ENCODE assay signal across 38 mouse cellular contexts in genomic region chr16:32526906-32527305, GRCm38 (mm10). TPM values are rescaled to one million over a fixed set of nuclear protein-coding genes. Genes with fewer than 3 reads are reported as not detected.
A peak's percentile ranks its signal among the peaks of the same experiment; 100 is the strongest.
DNase-seq lines count a peak whose midpoint lies in the region; ATAC-seq and TF ChIP-seq lines count a peak whose summit lies in the region.
"Had no signal": no experiment of that assay in that cellular context is flagged by ENCODE, and none has a peak within 500 bp of the region (broad histone marks: within the 10 kb centered on the region; RNA-seq: fewer than 3 reads in every experiment).

No protein-coding gene starts in this region.

- peak overlapping the region; percentile 38 for H3K27ac ChIP-seq in heart, adult 2 months
- peak overlapping the region; percentile 12; the same call in 1 of the 2 replicates for H3K27ac ChIP-seq in liver, embryonic 13.5 days
- H3K27ac ChIP-seq: hindbrain, embryonic 12.5 days; hindbrain, postnatal 0 days; intestine, embryonic 15.5 days; layer of hippocampus, adult 2 months; left cerebral cortex, adult 2 months; limb, embryonic 13.5 days; midbrain, embryonic 15.5 days; neural tube, embryonic 15.5 days; stomach, embryonic 15.5 days had no signal

- no peak for TF ChIP-seq POLR2A in heart, adult 2 months (IDR thresholded peaks at IDR 0.05; ENCODE audit: insufficient read depth, low read depth, low read length)

- peaks cover 6% of the 10 kb centered on the region; the same call in 1 of the 2 replicates for H3K4me1 ChIP-seq in heart, adult 2 months (ENCODE audit: control insufficient read depth, insufficient read depth, low read length)
- H3K4me1 ChIP-seq in liver, embryonic 13.5 days (replicated peaks), result peaks cover 57% of the 10 kb centered on the region
- H3K4me1 ChIP-seq: stomach, embryonic 15.5 days had no signal

- no peak overlapping the region for H3K4me2 ChIP-seq in liver, embryonic 13.5 days
- H3K4me2 ChIP-seq: hindbrain, embryonic 12.5 days; intestine, embryonic 15.5 days; limb, embryonic 13.5 days; liver, embryonic 15.5 days; lung, embryonic 14.5 days; midbrain, embryonic 15.5 days; neural tube, embryonic 15.5 days; stomach, embryonic 15.5 days had no signal

- no peak overlapping the region for H3K9ac ChIP-seq in heart, adult 2 months (ENCODE audit: low read depth, low read length)
- H3K9ac ChIP-seq in liver, embryonic 13.5 days, result no peak overlapping the region
- H3K9ac ChIP-seq: hindbrain, embryonic 12.5 days; intestine, embryonic 15.5 days; limb, embryonic 13.5 days; liver, embryonic 15.5 days; lung, embryonic 14.5 days; midbrain, embryonic 15.5 days; neural tube, embryonic 15.5 days; stomach, embryonic 15.5 days had no signal

- DNase-seq in adrenal gland, postnatal 14 days, result peak; percentile 45
- no peak for DNase-seq in adrenal gland, adult 2 months
- peak; percentile 33 to 66 for DNase-seq in heart, adult 2 months
- DNase-seq in heart, postnatal 25 days (ENCODE audit: low spot score), result no peak
- no peak for DNase-seq in liver, embryonic 13.5 days
- no peak for DNase-seq in liver
- no peak for DNase-seq in cerebellum, postnatal 14 days
- no peak for DNase-seq in urinary bladder, postnatal 25 days (ENCODE audit: low spot score)
- DNase-seq: adrenal gland, adult 8-10 months; cerebellum, adult 8-10 months; cerebellum, postnatal 36 days; kidney, adult 2 months; kidney, postnatal 36 days; lung, embryonic 14.5 days; lung, postnatal 14 days; retina, postnatal 1 day; right cerebral cortex, postnatal 14 days; thymus, postnatal 14 days had no signal

- no peaks in the 10 kb centered on the region for H3K36me3 ChIP-seq in heart, adult 2 months (ENCODE audit: control insufficient read depth, insufficient read depth, low read length)
- no peaks in the 10 kb centered on the region for H3K36me3 ChIP-seq in liver, embryonic 13.5 days
- H3K36me3 ChIP-seq: hindbrain, embryonic 12.5 days; intestine, embryonic 15.5 days; limb, embryonic 13.5 days; liver, embryonic 15.5 days; midbrain, embryonic 15.5 days; neural tube, embryonic 15.5 days; stomach, embryonic 15.5 days had no signal

- TF ChIP-seq EP300 in heart, adult 2 months (IDR thresholded peaks at IDR 0.05; ENCODE audit: insufficient read depth, low read depth, low read length), result peak; percentile 65; the same call in 1 of the 2 replicates

- 24% methylated on average over 7 of the region's 7 CpGs for WGBS in heart, adult 2 months
- 45% methylated on average over 7 of the region's 7 CpGs for WGBS in liver, embryonic 13.5 days (ENCODE audit: insufficient replicate concordance)

- H3K27me3 ChIP-seq in heart, adult 2 months (ENCODE audit: control insufficient read depth, insufficient read depth, low read length), result no peaks in the 10 kb centered on the region
- no peaks in the 10 kb centered on the region for H3K27me3 ChIP-seq in liver, embryonic 13.5 days
- H3K27me3 ChIP-seq: CH12.LX; hindbrain, embryonic 12.5 days; intestine, embryonic 15.5 days; limb, embryonic 13.5 days; liver, embryonic 15.5 days; midbrain, embryonic 15.5 days; neural tube, embryonic 15.5 days; stomach, embryonic 15.5 days had no signal

- no peak for TF ChIP-seq CTCF in heart, adult 2 months (IDR thresholded peaks at IDR 0.05)

- intact Hi-C loops in heart, adult 2 months (cut with DNase I), result no loop called here
- intact Hi-C loops in heart, postnatal 25 days (cut with DNase I), result loop anchor here (5.0 kb wide), 1 partner anchor 80 kb away; the partner anchor contains the start of gene Tfrc

- no peaks in the 10 kb centered on the region for H3K79me2 ChIP-seq in heart, adult 2 months (replicated peaks; ENCODE audit: control insufficient read depth, insufficient read depth, low read length)

- no peak overlapping the region for H3K4me3 ChIP-seq in heart, adult 2 months
- no peak overlapping the region for H3K4me3 ChIP-seq in liver, embryonic 13.5 days (replicated peaks)
- H3K4me3 ChIP-seq: hindbrain, embryonic 12.5 days; intestine, embryonic 15.5 days; layer of hippocampus, adult 2 months; left cerebral cortex, adult 2 months; limb, embryonic 13.5 days; liver, embryonic 15.5 days; midbrain, embryonic 15.5 days; neural tube, embryonic 15.5 days; stomach, embryonic 15.5 days had no signal

- 0 out of 2 replicates have a peak, but pooled peaks cover 4% of the 10 kb centered on the region for H3K9me3 ChIP-seq in liver, embryonic 13.5 days (replicated peaks)
- H3K9me3 ChIP-seq: hindbrain, embryonic 12.5 days; intestine, embryonic 15.5 days; limb, embryonic 13.5 days; liver, embryonic 15.5 days; midbrain, embryonic 15.5 days; neural tube, embryonic 15.5 days; stomach, embryonic 15.5 days had no signal

- ATAC-seq in liver, embryonic 13.5 days (ENCODE audit: low read depth), result 0 out of 2 replicates have a peak, but pooled peaks have one; percentile 27
- ATAC-seq: activated CD4-positive, CD25-positive, alpha-beta regulatory T cell, adult 4 months; forebrain, embryonic 14.5 days; hindbrain, postnatal 0 days; intestine, embryonic 15.5 days; midbrain, embryonic 15.5 days had no signal

RNA-seq across cellular contexts. Expression of gene Zdhhc19, which starts 30.8 kb away (rescaled TPM):
- total RNA-seq in adrenal gland, postnatal 14 days (2021), result not detected in 2 replicates
- total RNA-seq in adrenal gland, adult 2 months (2021), result not detected
- polyA plus RNA-seq in adrenal gland, adult 2 months (2012; rRNA removed), result not detected in 2 replicates
- not detected for total RNA-seq in heart, adult 2 months (2021)
- polyA plus RNA-seq in heart, adult 2 months (2012; rRNA removed), result not detected in 2 replicates
- total RNA-seq in heart, postnatal 25 days (2021), result not detected
- not detected in 2 replicates for polyA plus RNA-seq in liver, embryonic 13.5 days (2015; fragmentation: Nextera tagmentation; extraction: Ambion mirVana)
- total RNA-seq: adrenal gland, adult 8-10 months; CH12.LX; ES-E14; hindbrain, postnatal 0 days; layer of hippocampus, adult 2 months; layer of hippocampus, postnatal 14 days; left cerebral cortex, adult 2 months; left cerebral cortex, postnatal 25 days had no signal
- polyA plus RNA-seq: activated CD4-positive, CD25-positive, alpha-beta regulatory T cell, adult 4 months; C2C12; embryonic facial prominence, embryonic 11.5 days; forebrain, embryonic 14.5 days; heart, embryonic 16.5 days; hindbrain, embryonic 12.5 days; kidney, embryonic 16.5 days; limb, embryonic 13.5 days; liver, embryonic 15.5 days; lung, embryonic 14.5 days; midbrain, embryonic 15.5 days; neural tube, embryonic 15.5 days had no signal

RNA-seq across cellular contexts. Expression of gene Slc51a, which starts 39.2 kb away (rescaled TPM):
- total RNA-seq in adrenal gland, postnatal 14 days (2021), result not detected in 2 replicates
- total RNA-seq in adrenal gland, adult 2 months (2021), result under 1 TPM in 1 of 2 experiments, not detected in 1; 0.28 TPM
- 0.23 and 0.33 TPM in 2 replicates for polyA plus RNA-seq in adrenal gland, adult 2 months (2012; rRNA removed)
- total RNA-seq in heart, adult 2 months (2021), result under 1 TPM; 0.55 to 0.63 TPM
- 0.64 and 1.1 TPM in 2 replicates for polyA plus RNA-seq in heart, adult 2 months (2012; rRNA removed)
- under 1 TPM; 0.75 to 0.95 TPM for total RNA-seq in heart, postnatal 25 days (2021)
- 0.65 and 0.71 TPM in 2 replicates for polyA plus RNA-seq in liver, embryonic 13.5 days (2015; fragmentation: Nextera tagmentation; extraction: Ambion mirVana)
- total RNA-seq: hindbrain, postnatal 0 days; layer of hippocampus, adult 2 months; layer of hippocampus, postnatal 14 days; left cerebral cortex, adult 2 months; left cerebral cortex, postnatal 25 days had no signal
- polyA plus RNA-seq: activated CD4-positive, CD25-positive, alpha-beta regulatory T cell, adult 4 months; hindbrain, postnatal 0 days had no signal

Comparison
In these comparisons a context has a peak if more than half of its experiments do, and no peak if none do; other contexts are left out.
1. DNase-seq: peak in adrenal gland, postnatal 14 days (single experiment) and heart, adult 2 months (2 of 2); none in adrenal gland, adult 2 months (single experiment), heart, postnatal 25 days (single experiment), liver, embryonic 13.5 days (single experiment), liver (single experiment), cerebellum, postnatal 14 days (0 of 2) and urinary bladder, postnatal 25 days (single experiment).